Mouse (Mus musculus) thymus, adult 2 months (tissue): ENCODE results near the gene Myo1g.

ENCODE experiments used
- CTCF ChIP-seq: fragments of 200-500 bp; IDR thresholded peaks from 2 replicates; pipeline ENCODE4 v1.5.1; 2012; ENCODE audit warnings: mild to moderate bottlenecking, control low read depth, low read length, moderate library complexity, borderline replicate concordance; ENCODE audit not compliant: control insufficient read depth, poor library complexity, insufficient read depth; ENCODE audit errors: extremely low read depth
- POLR2A ChIP-seq: fragments of 200-500 bp; IDR thresholded peaks from 2 replicates; pipeline ENCODE4 v1.6.1; 2012; ENCODE audit warnings: mild to moderate bottlenecking, low read length, control low read depth, moderate library complexity; ENCODE audit not compliant: control insufficient read depth, poor library complexity, insufficient read depth; ENCODE audit errors: extremely low read depth

- TF ChIP-seq CTCF, result no peak
- TF ChIP-seq POLR2A, result no peak
Observed at GRCm38 (mm10) chr11:6523662-6524088, 2.9 kb upstream of the Myo1g start.
